Mouse (Mus musculus) heart, embryonic 15.5 days (tissue): Measurements from ENCODE around the gene Morf4l1. TPM values are rescaled to one million over a fixed set of nuclear protein-coding genes. Genes with fewer than 3 reads are reported as not detected.

Experiments
- ATAC-seq: fragments of 200-750 bp; cut with Nextera tagmentation; replicated peaks from 2 replicates; pipeline ENCODE4 v1.8.0; 2017; ENCODE audit warnings: low read depth, moderate TSS enrichment; ENCODE audit not compliant: insufficient number of reproducible peaks, insufficient read depth, low FRiP score
- H3K27ac ChIP-seq: fragments of 300-500 bp; sonication (generic); 2 replicates; pipeline ENCODE4 v1.5.1; 2015; ENCODE audit warnings: mild to moderate bottlenecking, inconsistent platforms
- H3K27me3 ChIP-seq: fragments of 300-500 bp; sonication (generic); 2 replicates; pipeline ENCODE4 v1.6.1; 2015; ENCODE audit warnings: inconsistent platforms
- H3K36me3 ChIP-seq: fragments of 300-500 bp; sonication (generic); 2 replicates; pipeline ENCODE4 v1.6.1; 2015; ENCODE audit warnings: mild to moderate bottlenecking, inconsistent platforms
- H3K4me1 ChIP-seq: fragments of 300-500 bp; sonication (generic); replicated peaks from 2 replicates; pipeline ENCODE4 v1.6.1; 2015; ENCODE audit warnings: inconsistent platforms
- H3K4me2 ChIP-seq: fragments of 300-500 bp; sonication (generic); 2 replicates; pipeline ENCODE4 v1.6.1; 2015; ENCODE audit warnings: inconsistent platforms, mild to moderate bottlenecking, moderate library complexity
- H3K4me3 ChIP-seq: fragments of 300-500 bp; sonication (generic); 2 replicates; pipeline ENCODE4 v1.5.1; 2015; ENCODE audit warnings: mild to moderate bottlenecking, inconsistent platforms
- H3K9ac ChIP-seq: fragments of 300-500 bp; sonication (generic); 2 replicates; pipeline ENCODE4 v1.6.1; 2015; ENCODE audit warnings: mild to moderate bottlenecking, inconsistent platforms
- H3K9me3 ChIP-seq: fragments of 300-500 bp; sonication (generic); replicated peaks from 2 replicates; pipeline ENCODE4 v1.6.1; 2016; ENCODE audit warnings: inconsistent platforms
- WGBS: fragments of 180-500 bp; shearing (Covaris S2); methylation state at CpG from one replicate; pipeline ENCODE4 v1.1.7; 2015; ENCODE audit warnings: mixed read lengths; 5-methylcytosine and 5-hydroxymethylcytosine counted together
- polyA plus RNA-seq: library from polyadenylated mRNA; unstranded; fragments of >200 nt; fragmentation: Nextera tagmentation; extraction: Ambion mirVana; gene quantifications from 2 replicates; pipeline ENCODE4 v1.2.1, GENCODE M21; 2015

The Morf4l1 gene
- polyA plus RNA-seq, 1 experiment from 2014 or later: 298 TPM

- peak overlapping the region; percentile 97 for H3K4me3 ChIP-seq
- H3K4me1 ChIP-seq: peaks cover 31% of the 10 kb centered on the region
- H3K9me3 ChIP-seq: no peaks in the 10 kb centered on the region
- H3K9ac ChIP-seq: peak overlapping the region; percentile 97
- peaks cover 2% of the 10 kb centered on the region; the same call in 1 of the 2 replicates for H3K27me3 ChIP-seq
- peaks cover 13% of the 10 kb centered on the region; the same call in 1 of the 2 replicates for H3K36me3 ChIP-seq
- peak overlapping the region; percentile 72 for H3K4me2 ChIP-seq
- peak overlapping the region; percentile 100 for H3K27ac ChIP-seq
- under 1% methylated on average over 13 of the region's 13 CpGs for WGBS
- ATAC-seq: no peak
Measured at GRCm38 (mm10) chr9:90113151-90113550, 1.4 kb downstream of the Morf4l1 start.

- H3K9me3 ChIP-seq: no peaks in the 10 kb centered on the region
- H3K4me2 ChIP-seq: no peak overlapping the region
- no peaks in the 10 kb centered on the region for H3K27me3 ChIP-seq
- no peak overlapping the region for H3K27ac ChIP-seq
- no peak overlapping the region for H3K9ac ChIP-seq
- H3K36me3 ChIP-seq: peaks cover 19% of the 10 kb centered on the region; the same call in 1 of the 2 replicates
- no peak for ATAC-seq
- WGBS: 68% methylated on average over 6 of the region's 6 CpGs
- no peak overlapping the region for H3K4me3 ChIP-seq
- H3K4me1 ChIP-seq: peaks cover 29% of the 10 kb centered on the region
Measured at GRCm38 (mm10) chr9:90109386-90109785, 5.2 kb downstream of the Morf4l1 start.

- Histone ChIP-seq H3K9me3 (no peaks in the 10 kb centered on the region), H3K4me1 (peaks cover 31% of the 10 kb centered on the region), H3K9ac (no peak overlapping the region), H3K27me3 (no peaks in the 10 kb centered on the region), H3K4me2 (no peak overlapping the region), H3K4me3 (no peak overlapping the region), H3K27ac (no peak overlapping the region), H3K36me3 (peaks cover 29% of the 10 kb centered on the region)
- ATAC-seq: no peak
Measured at GRCm38 (mm10) chr9:90108272-90108671, 6.3 kb downstream of the Morf4l1 start.

GRCm38 (mm10) chr9:90106915-90107314, 7.7 kb downstream of the Morf4l1 start:
- H3K27ac ChIP-seq: no peak overlapping the region
- H3K27me3 ChIP-seq: no peaks in the 10 kb centered on the region
- H3K4me1 ChIP-seq: peaks cover 24% of the 10 kb centered on the region
- 82% methylated on average over 1 of the region's 1 CpGs for WGBS
- H3K9me3 ChIP-seq: no peaks in the 10 kb centered on the region
- ATAC-seq: no peak
- no peak overlapping the region for H3K4me3 ChIP-seq
- H3K9ac ChIP-seq: no peak overlapping the region
- H3K36me3 ChIP-seq: peaks cover 35% of the 10 kb centered on the region
- no peak overlapping the region for H3K4me2 ChIP-seq

GRCm38 (mm10) chr9:90105462-90105861, 9.1 kb downstream of the Morf4l1 start:
- 92% methylated on average over 1 of the region's 1 CpGs for WGBS
- Histone ChIP-seq H3K36me3 (peaks cover 49% of the 10 kb centered on the region), H3K27me3 (no peaks in the 10 kb centered on the region), H3K4me3 (no peak overlapping the region), H3K4me2 (no peak overlapping the region), H3K9ac (no peak overlapping the region), H3K4me1 (peaks cover 18% of the 10 kb centered on the region), H3K27ac (no peak overlapping the region), H3K9me3 (no peaks in the 10 kb centered on the region)
- ATAC-seq: no peak

GRCm38 (mm10) chr9:90100760-90101159, 13.8 kb downstream of the Morf4l1 start:
- Histone ChIP-seq H3K27me3 (no peaks in the 10 kb centered on the region), H3K4me1 (0 out of 2 replicates have a peak, but pooled peaks cover 2% of the 10 kb centered on the region), H3K9ac (no peak overlapping the region), H3K9me3 (no peaks in the 10 kb centered on the region), H3K4me2 (no peak overlapping the region), H3K4me3 (no peak overlapping the region), H3K27ac (no peak overlapping the region), H3K36me3 (peaks cover 76% of the 10 kb centered on the region)
- WGBS: 61% methylated on average over 2 of the region's 2 CpGs
- ATAC-seq: no peak

- Histone ChIP-seq H3K4me1 (no peaks in the 10 kb centered on the region), H3K36me3 (peaks cover 82% of the 10 kb centered on the region), H3K27ac (no peak overlapping the region), H3K4me2 (no peak overlapping the region), H3K4me3 (no peak overlapping the region), H3K27me3 (no peaks in the 10 kb centered on the region), H3K9ac (no peak overlapping the region), H3K9me3 (no peaks in the 10 kb centered on the region)
- ATAC-seq: no peak
- WGBS: 83% methylated on average over 5 of the region's 5 CpGs
Measured at GRCm38 (mm10) chr9:90098934-90099333, 15.6 kb downstream of the Morf4l1 start.

- no peaks in the 10 kb centered on the region for H3K4me1 ChIP-seq
- ATAC-seq: no peak
Measured at GRCm38 (mm10) chr9:90089339-90090104, 25.1 kb downstream of the Morf4l1 start.

GRCm38 (mm10) chr9:90087906-90088485, 26.6 kb downstream of the Morf4l1 start:
- Histone ChIP-seq H3K36me3 (peaks cover 48% of the 10 kb centered on the region), H3K27me3 (no peaks in the 10 kb centered on the region), H3K4me3 (no peak overlapping the region), H3K27ac (no peak overlapping the region), H3K4me2 (no peak overlapping the region), H3K4me1 (no peaks in the 10 kb centered on the region), H3K9me3 (no peaks in the 10 kb centered on the region), H3K9ac (no peak overlapping the region)
- ATAC-seq: no peak
- WGBS: 75% methylated on average over 2 of the region's 2 CpGs

More at GRCm38 (mm10) chr9:90089339-90090104, 25.1 kb downstream of the Morf4l1 start:
- Histone ChIP-seq H3K36me3 (peaks cover 56% of the 10 kb centered on the region), H3K9me3 (no peaks in the 10 kb centered on the region), H3K4me3 (no peak overlapping the region), H3K9ac (no peak overlapping the region), H3K27me3 (no peaks in the 10 kb centered on the region), H3K27ac (no peak overlapping the region), H3K4me2 (no peak overlapping the region)
- WGBS: 93% methylated on average over 6 of the region's 6 CpGs

- H3K36me3 ChIP-seq: peaks cover 23% of the 10 kb centered on the region
- no peak overlapping the region for H3K4me2 ChIP-seq
- no peaks in the 10 kb centered on the region for H3K27me3 ChIP-seq
- H3K9me3 ChIP-seq: no peaks in the 10 kb centered on the region
- no peak overlapping the region for H3K27ac ChIP-seq
- H3K9ac ChIP-seq: no peak overlapping the region
- WGBS: 75% methylated on average over 8 of the region's 8 CpGs
- no peaks in the 10 kb centered on the region for H3K4me1 ChIP-seq
- no peak overlapping the region for H3K4me3 ChIP-seq
- no peak for ATAC-seq
Measured at GRCm38 (mm10) chr9:90084766-90085468, 29.7 kb downstream of the Morf4l1 start.

GRCm38 (mm10) chr9:90084152-90084551, 30.4 kb downstream of the Morf4l1 start:
- H3K9ac ChIP-seq: no peak overlapping the region
- H3K4me3 ChIP-seq: no peak overlapping the region
- no peaks in the 10 kb centered on the region for H3K27me3 ChIP-seq
- no peak overlapping the region for H3K4me2 ChIP-seq
- no peaks in the 10 kb centered on the region for H3K9me3 ChIP-seq
- WGBS: 70% methylated on average over 3 of the region's 3 CpGs
- no peaks in the 10 kb centered on the region for H3K4me1 ChIP-seq
- H3K27ac ChIP-seq: no peak overlapping the region
- ATAC-seq: no peak
- peaks cover 15% of the 10 kb centered on the region for H3K36me3 ChIP-seq
